Mouse (Mus musculus): Measurements from ENCODE around the gene Rln1. TPM values are rescaled to one million over a fixed set of nuclear protein-coding genes. Genes with fewer than 3 reads are reported as not detected.
A peak's percentile ranks its signal among the peaks of the same experiment; 100 is the strongest.

The Rln1 gene
- polyA plus RNA-seq, 1 experiment: 0.49 TPM

DNA sequence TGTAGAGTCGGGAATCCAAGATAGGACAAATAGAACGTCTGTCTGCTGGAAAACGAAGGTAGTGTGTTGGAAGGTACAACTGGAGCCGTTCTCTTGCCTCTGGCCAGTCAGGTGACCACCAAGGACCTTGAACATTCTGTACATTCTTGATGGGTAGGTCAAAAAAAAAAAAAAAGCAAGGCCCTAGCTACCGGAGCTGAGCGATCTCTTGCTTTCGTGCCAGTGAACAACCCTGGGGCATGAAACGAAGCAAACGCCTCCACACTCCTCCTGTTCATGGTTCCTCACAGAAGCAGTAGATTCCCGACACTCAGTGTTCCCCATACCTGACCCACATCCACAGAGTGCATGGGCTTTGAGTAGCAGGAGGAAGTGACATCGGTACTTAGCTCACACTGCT lies 21.8 kb upstream of the Rln1 start:
- 90% methylated on average over 11 of the region's 11 CpGs for WGBS
- TF ChIP-seq POLR2A (IDR thresholded peaks at IDR 0.05; ENCODE audit: borderline replicate concordance, insufficient read depth, low read length): no peak
- TF ChIP-seq CTCF (IDR thresholded peaks at IDR 0.05; ENCODE audit: borderline replicate concordance, insufficient read depth, low read depth, low read length): no peak
- DNase-seq: no peak

DNA sequence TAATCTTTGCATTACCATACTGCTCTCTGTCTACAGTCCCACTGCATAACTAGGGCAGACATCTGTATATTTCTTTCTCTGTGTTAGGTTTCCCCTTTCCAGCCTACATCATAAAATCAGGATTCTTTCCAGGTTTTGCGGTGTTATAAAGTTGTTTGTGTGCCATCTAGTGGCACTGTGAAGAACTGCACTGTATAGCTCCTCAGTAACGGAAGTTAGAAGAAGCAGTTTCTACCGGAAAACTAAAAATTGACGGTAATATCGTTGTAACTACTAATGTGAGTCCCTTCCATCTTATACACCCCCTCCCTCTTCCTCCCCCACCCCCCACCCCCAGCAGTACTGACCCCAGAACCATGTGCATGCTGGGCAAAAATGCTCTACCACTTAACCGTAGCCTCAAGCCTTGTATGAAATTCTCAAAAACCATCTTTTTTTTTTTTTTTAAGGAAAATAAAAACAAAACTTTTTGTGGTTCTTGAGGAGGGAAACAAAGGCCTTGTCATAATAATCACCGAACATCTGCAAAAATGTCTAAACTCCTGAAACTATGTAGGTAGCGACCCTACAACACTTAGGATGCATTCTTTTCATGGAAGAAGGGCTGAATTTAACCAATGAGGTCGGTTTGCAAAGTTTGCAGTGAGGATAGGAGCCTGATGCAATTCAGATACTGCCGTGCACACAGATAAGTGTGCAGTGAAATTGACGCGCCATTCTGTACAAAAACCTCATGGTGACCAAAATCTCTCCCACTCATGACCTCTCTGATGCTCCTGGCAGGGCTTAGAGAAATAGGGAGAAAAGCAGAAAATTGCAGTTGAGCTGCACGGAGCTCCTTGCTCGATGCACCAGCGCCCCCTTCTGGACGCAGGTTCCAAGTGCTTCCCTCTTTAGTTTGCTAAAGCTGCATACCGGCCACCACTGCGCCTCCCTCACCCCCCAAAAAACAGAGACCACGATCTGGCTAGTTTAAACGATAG lies 20.7 kb upstream of the Rln1 start:
- H3K4me1 ChIP-seq (ENCODE audit: control insufficient read depth, insufficient read depth, low read length): no peaks in the 10 kb centered on the region
- peak; percentile 77 to 86 for DNase-seq
- WGBS: 3% methylated on average over 20 of the region's 20 CpGs
- H3K27ac ChIP-seq (ENCODE audit: insufficient read depth, low read length): no peak overlapping the region
- peak overlapping the region; percentile 48 for H3K4me3 ChIP-seq (replicated peaks; ENCODE audit: insufficient read depth, low read depth, low read length)
- peak; percentile 94 for TF ChIP-seq CTCF (IDR thresholded peaks at IDR 0.05; ENCODE audit: borderline replicate concordance, insufficient read depth, low read depth, low read length)
- no peak for TF ChIP-seq POLR2A (IDR thresholded peaks at IDR 0.05; ENCODE audit: borderline replicate concordance, insufficient read depth, low read length)
- no peaks in the 10 kb centered on the region for H3K27me3 ChIP-seq (ENCODE audit: control insufficient read depth, insufficient read depth, low read length)

More for the DNA sequence above, 21.8 kb upstream of the Rln1 start:
- Histone ChIP-seq H3K4me3 (replicated peaks; ENCODE audit: insufficient read depth, low read depth, low read length) (no peak overlapping the region), H3K27me3 (ENCODE audit: control insufficient read depth, insufficient read depth, low read length) (no peaks in the 10 kb centered on the region), H3K27ac (ENCODE audit: insufficient read depth, low read length) (no peak overlapping the region), H3K4me1 (ENCODE audit: control insufficient read depth, insufficient read depth, low read length) (no peaks in the 10 kb centered on the region; the same call in 1 of the 2 replicates)

DNA sequence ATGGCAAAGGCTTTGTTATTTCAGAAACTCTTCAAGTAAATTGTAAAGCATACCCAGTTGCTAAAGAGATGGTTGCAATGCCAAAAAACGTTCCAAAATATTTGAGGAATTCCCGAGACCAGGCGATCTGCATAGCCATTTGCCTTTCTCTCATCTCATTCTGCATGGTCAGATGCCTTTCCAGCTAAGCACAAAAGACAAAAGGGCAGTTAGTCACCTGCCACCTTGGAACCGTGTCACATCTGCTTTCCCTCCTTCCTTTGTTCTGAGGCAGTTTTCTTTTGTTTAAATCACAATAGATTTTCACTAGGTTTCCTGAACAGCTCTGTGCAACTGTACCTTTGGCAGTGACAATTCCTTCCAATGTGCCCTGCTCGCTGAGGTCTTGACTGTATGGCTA lies 16.5 kb upstream of the Rln1 start:
- DNase-seq: no peak
- Histone ChIP-seq H3K27me3 (ENCODE audit: control insufficient read depth, insufficient read depth, low read length) (no peaks in the 10 kb centered on the region), H3K4me3 (replicated peaks; ENCODE audit: insufficient read depth, low read depth, low read length) (no peak overlapping the region), H3K27ac (ENCODE audit: insufficient read depth, low read length) (no peak overlapping the region), H3K4me1 (ENCODE audit: control insufficient read depth, insufficient read depth, low read length) (no peaks in the 10 kb centered on the region)
- 37% methylated on average over 5 of the region's 5 CpGs for WGBS
- no peak for TF ChIP-seq CTCF (IDR thresholded peaks at IDR 0.05; ENCODE audit: borderline replicate concordance, insufficient read depth, low read depth, low read length)
- TF ChIP-seq POLR2A (IDR thresholded peaks at IDR 0.05; ENCODE audit: borderline replicate concordance, insufficient read depth, low read length): no peak

DNA sequence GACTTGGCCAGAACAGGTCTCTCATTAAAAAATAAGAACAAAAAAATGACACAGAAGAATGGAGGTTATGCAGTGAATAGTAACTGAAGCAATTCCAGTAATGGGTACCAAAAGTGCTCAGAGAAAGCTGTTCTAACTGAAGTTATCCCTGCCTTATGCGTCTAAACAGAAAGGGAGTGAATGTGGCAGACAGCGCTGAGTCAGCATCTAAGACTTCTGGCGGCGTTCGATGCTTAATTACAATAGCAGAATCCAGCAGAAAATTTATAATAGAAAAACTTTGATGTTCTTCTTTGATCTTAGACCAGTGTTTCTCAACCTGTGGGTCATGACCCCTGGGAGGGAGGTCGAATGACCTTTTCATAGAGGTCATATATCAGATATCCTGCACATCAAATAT lies 11.2 kb upstream of the Rln1 start:
- no peak for DNase-seq
- H3K4me3 ChIP-seq (replicated peaks; ENCODE audit: insufficient read depth, low read depth, low read length): no peak overlapping the region
- no peaks in the 10 kb centered on the region for H3K27me3 ChIP-seq (ENCODE audit: control insufficient read depth, insufficient read depth, low read length)
- no peak overlapping the region for H3K27ac ChIP-seq (ENCODE audit: insufficient read depth, low read length)
- TF ChIP-seq POLR2A (IDR thresholded peaks at IDR 0.05; ENCODE audit: borderline replicate concordance, insufficient read depth, low read length): no peak
- TF ChIP-seq CTCF (IDR thresholded peaks at IDR 0.05; ENCODE audit: borderline replicate concordance, insufficient read depth, low read depth, low read length): no peak
- no peaks in the 10 kb centered on the region for H3K4me1 ChIP-seq (ENCODE audit: control insufficient read depth, insufficient read depth, low read length)
- 82% methylated on average over 6 of the region's 6 CpGs for WGBS

DNA sequence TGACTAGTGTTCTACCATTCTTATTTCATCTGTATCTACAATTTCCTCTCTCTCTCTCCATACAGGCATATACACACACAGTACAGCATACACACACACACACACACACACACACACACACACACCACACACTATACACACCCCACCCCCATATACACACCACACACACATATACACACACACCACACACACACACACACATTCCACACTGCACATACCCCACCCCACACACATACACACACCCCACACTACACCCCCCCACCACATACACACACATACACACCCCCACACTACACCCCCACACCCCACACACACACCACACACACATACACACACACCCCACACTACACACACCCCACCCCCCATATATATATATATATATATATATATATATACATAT lies 10.4 kb upstream of the Rln1 start:
- no peak for DNase-seq
- TF ChIP-seq POLR2A (IDR thresholded peaks at IDR 0.05; ENCODE audit: borderline replicate concordance, insufficient read depth, low read length) (no peak), CTCF (IDR thresholded peaks at IDR 0.05; ENCODE audit: borderline replicate concordance, insufficient read depth, low read depth, low read length) (no peak)
- no peak overlapping the region for H3K4me3 ChIP-seq (replicated peaks; ENCODE audit: insufficient read depth, low read depth, low read length)
- no peak overlapping the region for H3K27ac ChIP-seq (ENCODE audit: insufficient read depth, low read length)
- no peaks in the 10 kb centered on the region for H3K27me3 ChIP-seq (ENCODE audit: control insufficient read depth, insufficient read depth, low read length)
- H3K4me1 ChIP-seq (ENCODE audit: control insufficient read depth, insufficient read depth, low read length): no peaks in the 10 kb centered on the region

DNA sequence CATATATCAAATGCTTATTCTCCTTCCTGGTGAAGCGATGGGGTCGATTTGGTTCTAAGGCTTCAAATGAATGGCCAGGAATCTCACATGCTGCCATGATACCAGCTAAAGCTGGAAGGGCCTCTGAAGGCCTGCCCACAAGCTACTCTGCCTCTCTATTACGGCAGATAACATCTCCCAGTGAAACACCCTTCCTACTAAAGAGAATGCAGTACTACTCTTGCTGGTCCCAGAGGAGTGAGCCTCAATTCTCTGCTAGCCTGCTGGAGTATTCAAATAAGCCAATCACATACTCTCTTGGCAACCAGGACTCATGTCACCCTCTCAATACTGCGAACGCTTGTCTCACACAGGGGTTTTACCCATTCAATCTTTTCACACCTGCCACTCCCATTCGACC lies 7.8 kb upstream of the Rln1 start:
- H3K4me1 ChIP-seq (ENCODE audit: control insufficient read depth, insufficient read depth, low read length): no peaks in the 10 kb centered on the region
- TF ChIP-seq CTCF (IDR thresholded peaks at IDR 0.05; ENCODE audit: borderline replicate concordance, insufficient read depth, low read depth, low read length) (no peak), POLR2A (IDR thresholded peaks at IDR 0.05; ENCODE audit: borderline replicate concordance, insufficient read depth, low read length) (no peak)
- DNase-seq: no peak
- H3K27ac ChIP-seq (ENCODE audit: insufficient read depth, low read length): no peak overlapping the region
- H3K27me3 ChIP-seq (ENCODE audit: control insufficient read depth, insufficient read depth, low read length): no peaks in the 10 kb centered on the region
- 88% methylated on average over 6 of the region's 6 CpGs for WGBS
- H3K4me3 ChIP-seq (replicated peaks; ENCODE audit: insufficient read depth, low read depth, low read length): no peak overlapping the region

DNA sequence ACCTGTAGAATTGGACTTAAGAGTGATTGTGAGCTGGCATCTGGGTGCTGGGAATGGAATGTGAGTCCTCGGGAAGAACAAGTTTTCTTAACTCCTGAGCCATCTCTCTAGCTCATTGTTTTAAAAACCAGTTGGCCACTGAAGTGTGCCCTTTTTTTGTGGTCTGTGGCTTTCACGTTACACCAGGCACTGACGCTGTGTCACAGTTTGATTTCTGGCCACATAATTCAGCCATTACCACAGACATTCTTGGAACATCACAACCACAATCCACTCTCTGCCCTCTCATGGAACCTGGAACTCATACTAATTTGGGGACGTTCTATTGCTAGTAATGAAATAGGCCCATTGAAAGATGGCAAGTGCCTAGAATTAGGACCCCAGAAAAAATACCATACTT lies 6.6 kb upstream of the Rln1 start:
- no peak for DNase-seq
- no peak overlapping the region for H3K27ac ChIP-seq (ENCODE audit: insufficient read depth, low read length)
- H3K4me1 ChIP-seq (ENCODE audit: control insufficient read depth, insufficient read depth, low read length): no peaks in the 10 kb centered on the region
- H3K4me3 ChIP-seq (replicated peaks; ENCODE audit: insufficient read depth, low read depth, low read length): no peak overlapping the region
- no peaks in the 10 kb centered on the region for H3K27me3 ChIP-seq (ENCODE audit: control insufficient read depth, insufficient read depth, low read length)
- TF ChIP-seq CTCF (IDR thresholded peaks at IDR 0.05; ENCODE audit: borderline replicate concordance, insufficient read depth, low read depth, low read length): no peak
- TF ChIP-seq POLR2A (IDR thresholded peaks at IDR 0.05; ENCODE audit: borderline replicate concordance, insufficient read depth, low read length): no peak
- WGBS: 75% methylated on average over 4 of the region's 4 CpGs

DNA sequence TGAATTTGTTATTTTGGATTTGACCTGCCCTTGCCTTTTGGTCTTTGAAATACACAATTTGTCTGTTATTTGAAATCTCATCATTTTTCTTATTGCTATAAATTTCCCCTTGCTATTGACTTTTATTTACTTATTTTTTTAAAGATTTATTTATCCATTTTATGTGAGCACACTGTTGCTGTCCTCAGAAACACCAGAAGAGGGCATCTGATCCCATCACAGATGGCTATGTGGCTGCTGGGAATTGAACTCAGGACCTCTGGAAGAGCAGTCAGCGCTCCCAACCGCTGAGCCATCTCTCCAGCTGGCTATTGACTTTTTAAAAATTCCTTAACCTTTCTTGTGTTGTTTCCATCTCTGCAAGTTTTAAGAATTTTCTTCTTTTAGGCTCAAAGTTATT lies 2.2 kb upstream of the Rln1 start:
- H3K27me3 ChIP-seq (ENCODE audit: control insufficient read depth, insufficient read depth, low read length): no peaks in the 10 kb centered on the region; the same call in 1 of the 2 replicates
- H3K27ac ChIP-seq (ENCODE audit: insufficient read depth, low read length): no peak overlapping the region
- 91% methylated on average over 2 of the region's 2 CpGs for WGBS
- H3K4me3 ChIP-seq (replicated peaks; ENCODE audit: insufficient read depth, low read depth, low read length): no peak overlapping the region
- H3K4me1 ChIP-seq (ENCODE audit: control insufficient read depth, insufficient read depth, low read length): no peaks in the 10 kb centered on the region
- no peak for DNase-seq
- TF ChIP-seq CTCF (IDR thresholded peaks at IDR 0.05; ENCODE audit: borderline replicate concordance, insufficient read depth, low read depth, low read length) (no peak), POLR2A (IDR thresholded peaks at IDR 0.05; ENCODE audit: borderline replicate concordance, insufficient read depth, low read length) (no peak)
